Mouse (Mus musculus) embryonic facial prominence, embryonic 13.5 days (tissue): ENCODE results near the gene Tha1. TPM values are rescaled to one million over a fixed set of nuclear protein-coding genes. Genes with fewer than 3 reads are reported as not detected.

Experiments used
- ATAC-seq: fragments of 200-750 bp; cut with Nextera tagmentation; 2 replicates; pipeline ENCODE4 v1.8.0; 2017; ENCODE audit warnings: low read depth; ENCODE audit not compliant: insufficient number of reproducible peaks, insufficient read depth, low FRiP score, low TSS enrichment
- H3K27ac ChIP-seq: fragments of 300-500 bp; sonication (generic); 2 replicates; pipeline ENCODE4 v1.5.1; 2015; ENCODE audit warnings: moderate library complexity, mild to moderate bottlenecking, inconsistent platforms
- H3K27me3 ChIP-seq: fragments of 300-500 bp; sonication (generic); 2 replicates; pipeline ENCODE4 v1.6.1; 2015; ENCODE audit warnings: mild to moderate bottlenecking, inconsistent platforms
- H3K36me3 ChIP-seq: fragments of 300-500 bp; sonication (generic); 2 replicates; pipeline ENCODE4 v1.6.1; 2015; ENCODE audit warnings: mild to moderate bottlenecking, inconsistent platforms
- H3K4me1 ChIP-seq: fragments of 300-500 bp; sonication (generic); 2 replicates; pipeline ENCODE4 v1.6.1; 2015; ENCODE audit warnings: inconsistent platforms
- H3K4me2 ChIP-seq: fragments of 300-500 bp; sonication (generic); 2 replicates; pipeline ENCODE4 v1.6.1; 2015; ENCODE audit warnings: moderate library complexity, mild to moderate bottlenecking, inconsistent platforms
- H3K4me3 ChIP-seq: fragments of 300-500 bp; sonication (generic); 2 replicates; pipeline ENCODE4 v1.5.1; 2015; ENCODE audit warnings: mild to moderate bottlenecking, inconsistent platforms
- H3K9ac ChIP-seq: fragments of 300-500 bp; sonication (generic); 2 replicates; pipeline ENCODE4 v1.6.1; 2015; ENCODE audit warnings: mild to moderate bottlenecking, inconsistent platforms
- H3K9me3 ChIP-seq: fragments of 300-500 bp; sonication (generic); 2 replicates; pipeline ENCODE4 v1.6.1; 2016; ENCODE audit warnings: inconsistent platforms
- WGBS: fragments of 180-500 bp; shearing (Covaris S2); methylation state at CpG from one replicate; pipeline ENCODE4 v1.1.7; 2015; ENCODE audit warnings: mixed read lengths; 5-methylcytosine and 5-hydroxymethylcytosine counted together
- polyA plus RNA-seq: library from polyadenylated mRNA; unstranded; fragments of >200 nt; fragmentation: Nextera tagmentation; extraction: Ambion mirVana; gene quantifications from 2 replicates; pipeline ENCODE4 v1.2.1, GENCODE M21; 2015

The Tha1 gene
- polyA plus RNA-seq, 1 experiment from 2014 or later = 2.7 TPM

DNA sequence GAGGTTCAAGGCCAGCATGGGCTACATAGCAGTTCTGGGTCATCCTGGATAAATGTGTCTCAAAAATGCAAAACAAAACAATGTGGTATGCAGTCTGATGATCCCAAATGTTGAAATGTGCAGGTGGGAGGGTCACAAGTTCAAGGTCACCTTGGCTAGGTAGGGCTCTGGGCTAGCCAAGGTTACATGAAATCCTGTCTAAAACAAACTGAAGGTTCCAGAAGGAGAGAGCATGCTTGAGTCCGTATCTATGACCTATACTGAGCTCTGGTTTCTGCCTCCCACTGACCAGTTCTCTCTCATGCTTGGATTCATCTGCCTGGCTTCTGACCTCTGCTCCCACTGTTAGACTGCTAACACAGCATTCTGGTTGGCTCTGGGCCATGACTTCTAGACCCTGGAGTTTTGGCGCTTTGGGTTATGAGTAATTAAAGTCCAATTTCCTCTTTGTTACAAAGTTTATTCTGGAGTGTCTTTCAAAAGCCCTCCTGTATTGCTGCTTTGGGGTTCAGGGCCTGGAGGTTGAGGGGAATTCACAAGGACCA, 43.5 kb downstream of the Tha1 start:
- Histone ChIP-seq H3K36me3 (no peaks in the 10 kb centered on the region), H3K4me1 (peaks cover 49% of the 10 kb centered on the region), H3K4me2 (no peak overlapping the region), H3K9ac (no peak overlapping the region), H3K27me3 (no peaks in the 10 kb centered on the region), H3K9me3 (no peaks in the 10 kb centered on the region), H3K27ac (no peak overlapping the region), H3K4me3 (no peak overlapping the region)
- no peak for ATAC-seq
- 73% methylated on average over 2 of the region's 2 CpGs for WGBS

DNA sequence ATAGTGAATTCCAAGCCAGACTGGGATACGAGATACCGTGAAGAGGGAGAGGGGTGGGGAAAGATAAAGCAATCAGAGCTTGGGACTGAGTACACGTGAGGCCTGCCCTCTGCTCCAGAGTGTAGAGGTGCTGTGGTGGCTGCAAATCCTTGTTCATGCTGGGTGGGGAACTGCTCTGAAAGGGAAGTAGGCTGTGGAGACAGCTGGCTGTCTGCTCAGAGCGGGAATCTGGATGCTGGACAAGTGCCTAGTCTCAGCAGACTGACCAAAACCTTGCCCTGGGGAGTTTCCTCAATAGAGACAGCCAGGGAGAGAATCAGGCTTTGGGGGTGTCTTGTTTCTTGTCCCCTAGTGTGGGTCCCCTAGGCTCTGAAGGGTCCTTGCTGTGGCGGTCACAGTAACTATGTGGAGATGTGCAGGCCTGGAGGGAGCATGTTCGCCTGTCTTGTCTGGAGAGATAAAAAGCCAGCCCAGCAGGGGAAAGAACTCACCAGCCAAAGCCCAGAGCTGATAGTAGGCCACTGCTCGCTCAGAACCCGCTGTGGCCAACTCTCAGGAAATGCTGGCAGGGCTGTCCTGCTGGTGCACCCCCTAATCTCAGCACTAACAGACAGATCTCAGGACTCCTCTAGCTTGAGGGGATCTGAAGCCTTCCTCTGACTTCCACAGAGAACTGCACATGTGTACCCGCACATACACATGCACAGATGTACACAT, 44.2 kb downstream of the Tha1 start:
- H3K27ac ChIP-seq = peak overlapping the region; percentile 39; the same call in 1 of the 2 replicates
- no peaks in the 10 kb centered on the region for H3K36me3 ChIP-seq
- 0 out of 2 replicates have a peak overlapping the region, but pooled peaks have one; percentile 22 for H3K9ac ChIP-seq
- H3K4me2 ChIP-seq = no peak overlapping the region
- no peak for ATAC-seq
- no peak overlapping the region for H3K4me3 ChIP-seq
- no peaks in the 10 kb centered on the region for H3K9me3 ChIP-seq
- WGBS = 52% methylated on average over 9 of the region's 9 CpGs
- no peaks in the 10 kb centered on the region for H3K27me3 ChIP-seq
- peaks cover 56% of the 10 kb centered on the region for H3K4me1 ChIP-seq

DNA sequence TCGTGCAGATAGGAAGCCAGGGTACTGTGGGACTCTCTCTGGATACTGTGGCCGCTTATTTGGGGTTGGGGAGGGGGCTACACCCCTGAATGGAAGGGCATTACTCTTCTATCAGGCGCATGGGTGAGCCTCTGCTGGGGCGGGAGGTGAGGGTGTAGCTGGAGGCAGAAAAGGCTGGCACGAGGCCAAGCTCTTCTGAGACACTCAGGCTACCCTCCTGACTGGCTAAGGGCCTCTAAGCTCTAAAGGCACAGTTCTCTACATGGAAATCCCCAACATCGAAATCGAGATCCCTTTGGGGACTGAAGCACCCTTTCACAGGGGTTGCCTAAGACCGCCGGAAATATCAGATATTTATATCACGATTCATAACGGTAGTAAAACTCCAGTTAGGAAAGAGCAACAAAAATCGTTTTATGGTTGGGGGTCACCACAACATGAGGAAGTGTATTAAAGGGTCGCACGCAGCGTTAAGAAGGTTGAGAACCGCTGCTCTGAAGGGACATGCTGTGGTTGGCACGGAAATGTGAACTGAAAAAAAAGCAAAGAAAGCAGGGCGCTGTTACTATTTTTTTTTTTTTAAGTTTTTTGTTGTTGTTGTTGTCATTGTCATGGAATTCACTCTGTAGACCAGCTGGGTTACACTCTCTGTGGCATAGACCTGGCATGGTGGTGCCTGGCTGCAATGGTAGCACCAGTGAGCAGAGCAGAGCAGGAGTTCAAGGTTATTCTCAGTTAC, 45.0 kb downstream of the Tha1 start:
- Histone ChIP-seq H3K4me2 (no peak overlapping the region), H3K4me1 (peaks cover 62% of the 10 kb centered on the region), H3K9ac (0 out of 2 replicates have a peak overlapping the region, but pooled peaks have one; percentile 4), H3K27ac (peak overlapping the region; percentile 39; the same call in 1 of the 2 replicates), H3K36me3 (peaks cover 2% of the 10 kb centered on the region; the same call in 1 of the 2 replicates), H3K27me3 (no peaks in the 10 kb centered on the region), H3K4me3 (no peak overlapping the region), H3K9me3 (no peaks in the 10 kb centered on the region)
- ATAC-seq = no peak
- 72% methylated on average over 18 of the region's 18 CpGs for whole genome bisulfite sequencing

DNA sequence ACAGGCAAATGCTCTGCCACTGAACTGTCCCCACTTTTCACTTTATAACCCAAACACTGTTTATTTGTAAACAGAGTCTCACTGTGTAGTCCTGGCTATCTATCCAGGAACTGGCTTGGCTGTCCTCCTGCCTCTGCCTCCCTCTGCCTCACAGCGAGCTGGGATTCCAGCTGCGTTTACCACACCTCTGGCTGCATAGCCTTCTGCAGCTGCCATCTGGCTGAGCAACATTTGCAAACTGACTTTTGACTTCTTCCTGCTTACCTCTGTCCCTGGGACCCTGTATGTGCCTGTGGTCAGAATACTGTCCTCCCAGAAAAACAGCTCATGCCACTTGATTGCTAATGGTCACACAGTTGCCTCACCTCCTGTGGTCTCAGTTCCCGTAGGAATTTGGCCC, 45.9 kb downstream of the Tha1 start:
- H3K27ac ChIP-seq = peak overlapping the region; percentile 95; the same call in 1 of the 2 replicates
- peak overlapping the region; percentile 81; the same call in 1 of the 2 replicates for H3K9ac ChIP-seq
- H3K9me3 ChIP-seq = no peaks in the 10 kb centered on the region
- peaks cover 70% of the 10 kb centered on the region for H3K4me1 ChIP-seq
- ATAC-seq = no peak
- H3K27me3 ChIP-seq = no peaks in the 10 kb centered on the region
- no peak overlapping the region for H3K4me3 ChIP-seq
- WGBS = 74% methylated on average over 3 of the region's 3 CpGs
- peaks cover 11% of the 10 kb centered on the region for H3K36me3 ChIP-seq
- no peak overlapping the region for H3K4me2 ChIP-seq

DNA sequence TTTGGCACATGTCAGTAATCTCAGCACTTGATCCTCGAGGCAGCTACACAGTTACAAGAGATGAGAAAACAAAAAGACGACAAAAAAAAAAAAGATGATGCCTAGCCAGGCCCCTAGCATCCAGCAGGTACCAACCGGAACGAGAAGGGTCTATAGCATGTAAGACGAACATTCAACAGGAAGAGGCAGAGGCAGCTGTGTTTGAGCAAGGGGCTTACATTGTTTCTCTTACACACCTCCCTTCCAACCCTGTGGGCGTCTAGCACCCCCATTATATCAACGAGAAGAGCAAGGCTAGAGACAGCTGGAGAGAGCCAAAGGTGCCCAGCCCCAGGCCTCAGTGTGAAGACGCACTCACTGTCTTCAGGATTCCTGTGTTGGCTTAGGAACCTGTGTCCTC, 46.4 kb downstream of the Tha1 start:
- Histone ChIP-seq H3K27ac (peak overlapping the region; percentile 95), H3K36me3 (peaks cover 16% of the 10 kb centered on the region), H3K4me1 (peaks cover 68% of the 10 kb centered on the region), H3K27me3 (no peaks in the 10 kb centered on the region), H3K4me2 (peak overlapping the region; percentile 86), H3K9ac (peak overlapping the region; percentile 81; the same call in 1 of the 2 replicates), H3K4me3 (no peak overlapping the region), H3K9me3 (no peaks in the 10 kb centered on the region)
- ATAC-seq = no peak
- 60% methylated on average over 8 of the region's 8 CpGs for WGBS

DNA sequence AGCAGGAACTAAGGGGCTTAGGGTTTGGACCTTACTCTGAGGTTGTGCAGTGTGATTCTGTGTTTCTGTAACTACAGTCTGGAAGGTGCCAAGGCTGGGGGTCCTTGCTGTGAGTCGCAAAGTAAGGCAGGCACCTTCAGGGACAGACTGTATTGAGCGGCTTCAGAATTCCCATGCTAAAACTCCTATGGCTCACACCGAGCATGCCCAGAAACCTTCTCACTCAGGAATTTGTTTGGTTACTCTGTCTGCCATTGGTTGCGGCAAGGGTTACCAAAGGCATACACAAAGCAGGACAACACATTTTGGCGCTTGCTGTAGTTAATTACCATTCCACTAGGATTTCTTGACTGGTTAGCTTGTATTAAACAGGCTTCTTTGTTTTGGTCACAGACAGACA, 47.1 kb downstream of the Tha1 start:
- H3K9me3 ChIP-seq = no peaks in the 10 kb centered on the region
- under 1% methylated on average over 5 of the region's 5 CpGs for WGBS
- H3K27me3 ChIP-seq = no peaks in the 10 kb centered on the region
- peaks cover 68% of the 10 kb centered on the region for H3K4me1 ChIP-seq
- no peak for ATAC-seq
- peak overlapping the region; percentile 86 for H3K4me2 ChIP-seq
- H3K27ac ChIP-seq = peak overlapping the region; percentile 95
- peak overlapping the region; percentile 81 for H3K9ac ChIP-seq
- H3K4me3 ChIP-seq = peak overlapping the region; percentile 62
- H3K36me3 ChIP-seq = peaks cover 23% of the 10 kb centered on the region

DNA sequence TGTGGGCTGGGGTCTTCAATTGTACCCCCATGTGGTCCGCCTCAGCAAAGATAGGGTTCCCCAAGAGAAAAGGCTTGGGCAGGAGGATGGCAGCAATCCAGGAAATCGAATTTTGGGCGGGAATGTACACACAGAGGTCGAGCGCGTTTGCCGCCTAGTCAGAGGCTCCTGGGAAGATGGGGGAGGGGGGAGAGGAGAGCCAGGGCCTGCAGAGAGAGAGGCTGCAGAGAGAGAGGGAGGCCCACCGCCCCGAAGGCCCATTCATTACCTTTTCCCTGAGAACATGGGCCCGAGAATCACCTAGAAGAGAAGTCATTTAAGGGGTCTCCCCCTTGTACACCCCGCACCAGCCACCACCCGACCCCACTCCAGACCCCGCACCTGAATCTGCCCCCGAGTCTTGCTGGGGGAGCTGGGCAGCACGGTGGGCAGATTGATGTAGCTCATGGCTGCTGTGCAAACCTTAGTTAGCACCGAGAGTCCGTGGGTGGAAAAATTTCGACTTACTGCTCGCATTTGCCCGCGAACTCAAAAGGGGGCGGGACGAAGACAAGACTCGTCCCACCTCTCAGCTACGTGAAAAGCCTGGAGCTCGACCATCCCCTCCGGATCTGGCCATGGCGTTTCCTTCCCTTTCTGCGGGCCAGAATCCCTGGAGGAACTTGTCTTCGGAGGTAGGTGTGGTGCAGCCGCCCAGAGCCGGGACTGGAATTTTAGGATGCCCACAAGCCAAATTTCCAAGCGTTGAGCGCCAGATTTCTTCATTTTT, 47.8 kb downstream of the Tha1 start, which contains the start of the genes Afmid and Tk1:
TSS of gene Afmid (plus strand) at position 592 of the 769 bp plus-strand sequence.
TSS of gene Tk1 (minus strand) at position 760 of the 769 bp plus-strand sequence.
- under 1% methylated on average over 34 of the region's 34 CpGs for WGBS
- H3K4me1 ChIP-seq = peaks cover 68% of the 10 kb centered on the region

DNA sequence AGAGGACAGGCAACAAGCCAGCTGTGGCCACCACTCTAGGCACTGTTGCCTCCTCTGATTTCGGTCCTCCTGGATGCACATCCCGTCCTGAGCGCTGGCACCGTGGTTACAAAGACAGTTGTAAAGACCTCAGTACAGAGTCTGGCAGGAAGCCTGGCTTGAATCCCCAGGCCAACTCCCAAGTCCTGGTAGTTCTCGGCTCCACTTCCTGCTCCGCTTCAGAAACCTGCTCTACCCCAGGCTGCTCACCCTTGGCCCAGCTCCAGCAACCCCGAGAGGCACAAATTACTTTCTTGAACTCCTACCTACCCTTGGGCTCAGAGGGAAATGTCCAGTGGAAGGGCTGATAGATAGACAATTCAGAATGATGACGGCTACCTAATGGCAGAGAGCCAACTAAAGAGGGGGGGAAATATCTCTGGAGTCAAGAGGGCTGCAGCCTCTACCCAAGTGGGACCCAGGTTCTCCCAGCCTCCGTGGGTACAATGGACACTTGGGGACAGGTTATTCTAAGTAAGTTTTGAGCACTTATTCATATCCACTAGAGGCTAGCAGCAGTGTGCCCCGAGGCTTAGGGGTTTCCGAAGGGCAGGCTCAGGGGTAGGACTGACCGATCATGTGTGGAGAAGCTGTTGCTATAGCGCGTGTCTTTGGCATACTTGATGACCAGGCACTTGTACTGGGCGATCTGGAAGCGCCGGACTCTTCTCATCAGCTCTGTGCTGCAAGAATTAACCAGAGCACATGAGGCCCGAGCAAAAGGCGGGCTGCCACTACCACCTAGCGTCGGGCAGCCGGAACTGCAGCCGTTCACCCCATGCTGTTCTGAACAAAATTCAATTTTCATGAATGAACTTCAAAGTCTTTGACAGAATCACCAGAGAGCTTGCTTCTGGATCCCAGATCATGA, 49.0 kb downstream of the Tha1 start:
- no peaks in the 10 kb centered on the region for H3K27me3 ChIP-seq
- 21% methylated on average over 23 of the region's 23 CpGs for WGBS
- H3K4me1 ChIP-seq = peaks cover 66% of the 10 kb centered on the region
- H3K9ac ChIP-seq = peak overlapping the region; percentile 81
- H3K27ac ChIP-seq = 0 out of 2 replicates have a peak overlapping the region, but pooled peaks have one; percentile 33
- no peak for ATAC-seq
- peak overlapping the region; percentile 86 for H3K4me2 ChIP-seq
- H3K4me3 ChIP-seq = peak overlapping the region; percentile 62
- peaks cover 36% of the 10 kb centered on the region for H3K36me3 ChIP-seq
- H3K9me3 ChIP-seq = no peaks in the 10 kb centered on the region

More for the DNA sequence above, 47.8 kb downstream of the Tha1 start, which contains the start of the genes Afmid and Tk1:
- H3K4me2 ChIP-seq = peak within 1 kb of the TSS; percentile 86
- peak within 1 kb of the TSS; percentile 62 for H3K4me3 ChIP-seq
- peak within 1 kb of the TSS; percentile 81 for H3K9ac ChIP-seq
- no peaks in the 10 kb centered on the region for H3K27me3 ChIP-seq
- peak; percentile 68 for ATAC-seq
- peak within 1 kb of the TSS; percentile 95 for H3K27ac ChIP-seq
- H3K9me3 ChIP-seq = no peaks in the 10 kb centered on the region
- H3K36me3 ChIP-seq = peaks cover 30% of the 10 kb centered on the region

DNA sequence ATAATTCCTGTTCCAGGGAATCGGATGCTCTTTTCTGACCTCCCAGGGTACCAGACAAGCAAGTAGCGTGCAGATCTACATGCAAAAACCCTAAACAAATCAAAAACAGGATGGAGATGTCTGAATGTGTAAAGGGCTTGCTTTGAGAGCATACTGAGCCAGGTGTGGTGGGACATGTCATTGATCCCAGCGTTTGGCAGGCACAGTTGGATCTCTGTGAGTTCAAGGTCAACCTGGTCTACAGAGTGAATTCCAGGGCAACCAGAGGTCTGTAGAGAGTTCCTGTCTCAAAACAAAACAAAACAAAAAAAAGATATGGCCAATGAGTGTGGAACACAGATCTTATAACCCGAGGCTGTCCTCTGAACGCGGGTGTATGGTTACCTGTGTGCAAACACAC, 49.9 kb downstream of the Tha1 start:
- no peak overlapping the region for H3K9ac ChIP-seq
- H3K4me3 ChIP-seq = 0 out of 2 replicates have a peak overlapping the region, but pooled peaks have one; percentile 62
- H3K36me3 ChIP-seq = peaks cover 45% of the 10 kb centered on the region
- peaks cover 57% of the 10 kb centered on the region for H3K4me1 ChIP-seq
- peak overlapping the region; percentile 39; the same call in 1 of the 2 replicates for H3K27ac ChIP-seq
- WGBS = 83% methylated on average over 6 of the region's 6 CpGs
- H3K9me3 ChIP-seq = no peaks in the 10 kb centered on the region
- H3K27me3 ChIP-seq = no peaks in the 10 kb centered on the region
- ATAC-seq = no peak
- no peak overlapping the region for H3K4me2 ChIP-seq

DNA sequence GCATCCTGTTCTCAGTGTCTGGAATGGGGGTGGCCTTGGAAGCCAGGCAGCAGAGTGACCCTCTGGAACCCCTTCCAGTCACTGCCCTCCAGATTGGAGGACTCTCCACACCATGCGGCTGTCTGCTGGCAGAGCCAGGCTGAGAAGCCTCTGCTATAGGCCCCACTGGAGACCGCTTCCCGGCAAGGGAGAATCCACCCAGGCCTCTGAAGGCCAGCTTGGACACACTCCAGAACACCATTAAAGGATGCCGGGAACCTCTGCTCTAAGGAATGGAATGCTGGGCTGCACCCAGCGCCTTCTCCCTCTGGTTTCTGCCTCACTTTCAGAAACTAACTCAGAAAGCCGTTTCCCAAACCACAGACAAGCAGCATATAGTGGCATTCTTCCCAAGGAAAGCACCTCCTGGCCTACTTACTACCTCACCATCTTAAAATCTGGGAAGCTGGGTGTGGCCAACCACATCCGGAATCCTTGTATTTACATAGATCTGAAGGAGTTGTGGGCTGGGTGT, 50.5 kb downstream of the Tha1 start:
- peak overlapping the region; percentile 76 for H3K27ac ChIP-seq
- ATAC-seq = no peak
- peaks cover 51% of the 10 kb centered on the region for H3K36me3 ChIP-seq
- H3K27me3 ChIP-seq = no peaks in the 10 kb centered on the region
- peaks cover 51% of the 10 kb centered on the region for H3K4me1 ChIP-seq
- no peaks in the 10 kb centered on the region for H3K9me3 ChIP-seq
- H3K9ac ChIP-seq = peak overlapping the region; percentile 32; the same call in 1 of the 2 replicates
- H3K4me3 ChIP-seq = no peak overlapping the region
- 82% methylated on average over 7 of the region's 7 CpGs for WGBS
- no peak overlapping the region for H3K4me2 ChIP-seq
